Mouse (Mus musculus): ENCODE measurements around the gene 4930470P17Rik. TPM values are rescaled to one million over a fixed set of nuclear protein-coding genes. Genes with fewer than 3 reads are reported as not detected.
A peak's percentile ranks its signal among the peaks of the same experiment; 100 is the strongest.

The 4930470P17Rik gene
- total RNA-seq, 2 experiments from 2014 or later: not detected

DNA sequence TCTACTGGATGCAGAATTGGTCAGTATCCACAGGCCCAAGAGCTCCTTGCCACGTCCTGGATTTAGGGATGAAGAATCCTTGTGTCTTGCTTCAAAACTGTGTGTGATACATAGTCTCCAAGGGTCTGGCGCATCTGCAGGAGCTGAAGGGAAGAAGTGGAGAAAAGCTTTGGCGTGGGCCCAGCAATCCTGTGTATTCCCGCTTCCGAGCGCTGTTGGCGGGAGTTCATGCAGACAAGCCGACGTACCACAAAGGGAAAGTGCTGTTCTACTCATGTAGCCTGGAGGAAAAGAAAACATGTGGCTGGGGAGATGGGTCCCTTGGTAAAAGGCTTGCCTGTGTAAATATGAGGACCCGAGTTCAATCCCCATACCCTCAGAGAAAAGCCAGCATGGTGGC lies 22.3 kb downstream of the 4930470P17Rik start:
- no peak for ATAC-seq (ENCODE audit: poor library complexity, severe bottlenecking)

DNA sequence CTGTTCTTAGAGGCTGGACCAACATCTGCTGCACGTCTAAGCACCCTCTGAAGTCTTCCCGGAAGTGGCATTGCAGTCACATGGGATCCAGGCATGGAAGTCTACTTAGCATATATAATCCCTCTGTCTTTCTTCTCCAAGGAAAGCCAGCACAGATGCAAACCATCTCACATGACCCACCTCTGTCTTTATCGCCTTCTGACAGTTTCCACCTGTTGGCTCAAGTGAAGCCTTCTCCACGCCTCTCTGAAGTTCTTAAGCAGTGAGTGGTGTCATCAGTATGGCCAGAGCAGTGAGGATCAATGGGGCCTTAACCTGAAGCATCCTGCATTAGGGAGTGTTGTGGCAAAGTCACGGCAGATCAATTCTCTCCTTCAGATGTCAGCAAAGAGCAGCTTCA lies 23.2 kb downstream of the 4930470P17Rik start:
- ATAC-seq (ENCODE audit: poor library complexity, severe bottlenecking): no peak

GRCm38 (mm10) chr2:170577502-170577901 lies 24.3 kb downstream of the 4930470P17Rik start:
- ATAC-seq (ENCODE audit: poor library complexity, severe bottlenecking): peak; percentile 84

DNA sequence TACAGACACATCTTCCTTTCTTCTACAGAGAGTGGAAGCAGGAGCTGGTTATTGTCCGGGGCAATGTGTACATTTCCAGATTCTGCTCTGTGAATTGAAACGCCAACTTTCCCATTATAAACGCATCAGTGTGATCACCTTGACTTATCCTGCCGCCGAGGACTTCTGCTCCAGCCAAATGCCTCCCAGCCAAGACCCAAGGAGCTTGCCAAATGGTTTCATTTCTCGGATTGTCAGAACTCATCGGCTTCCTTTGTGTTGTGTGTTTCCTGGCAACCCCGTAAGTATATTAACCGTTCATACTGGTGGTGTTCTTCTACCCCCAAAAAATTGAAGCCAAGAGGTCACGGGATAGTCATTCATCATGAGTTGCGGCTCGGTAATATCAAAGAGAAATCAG lies 25.7 kb downstream of the 4930470P17Rik start:
- ATAC-seq (ENCODE audit: poor library complexity, severe bottlenecking): no peak

- ATAC-seq (ENCODE audit: poor library complexity, severe bottlenecking): no peak
These were observed 36.8 kb downstream of the 4930470P17Rik start for GRCm38 (mm10) chr2:170564995-170565394.

- ATAC-seq (ENCODE audit: poor library complexity, severe bottlenecking): no peak
These were observed 37.6 kb downstream of the 4930470P17Rik start for GRCm38 (mm10) chr2:170563956-170564855.

DNA sequence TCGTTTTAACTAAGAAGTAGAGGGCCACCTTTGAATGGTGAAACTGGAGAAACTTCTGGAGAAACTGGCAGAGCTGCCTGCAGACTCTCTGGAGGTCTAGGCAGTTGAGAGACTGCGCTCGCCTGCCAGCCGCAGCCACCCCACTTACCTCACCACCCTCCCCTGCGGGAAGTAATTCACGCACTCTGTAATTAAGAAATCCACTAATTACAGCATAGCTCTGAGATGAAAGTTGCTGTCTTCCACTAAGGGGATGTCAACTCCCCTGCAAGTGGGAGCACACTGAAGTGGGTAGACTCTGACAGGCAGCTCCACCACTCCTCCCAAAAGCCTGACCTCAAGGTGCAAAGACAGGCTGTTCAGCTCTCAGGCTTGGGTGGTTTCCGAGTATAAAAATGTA lies 49.7 kb downstream of the 4930470P17Rik start:
- ATAC-seq (ENCODE audit: poor library complexity, severe bottlenecking): no peak

DNA sequence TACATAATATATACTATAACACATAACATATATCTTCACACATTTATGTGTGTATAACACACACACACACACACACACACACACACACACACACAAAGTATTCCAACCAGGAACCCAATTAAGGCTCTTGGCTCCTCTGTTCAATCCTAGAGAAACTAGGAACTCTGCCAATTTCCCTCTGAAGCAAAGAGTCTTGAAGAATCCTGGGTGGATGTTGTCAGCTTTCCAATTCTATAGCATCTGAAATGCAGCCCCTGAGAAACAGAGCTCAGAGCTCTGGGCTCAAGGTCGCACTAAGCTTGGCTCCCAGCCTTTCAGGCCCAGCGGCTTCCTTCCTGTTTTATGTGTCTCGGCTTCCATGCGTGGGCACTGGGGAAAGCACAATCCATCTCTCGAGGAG lies 51.6 kb downstream of the 4930470P17Rik start:
- ATAC-seq (ENCODE audit: poor library complexity, severe bottlenecking): no peak

GRCm38 (mm10) chr2:170549146-170549545 lies 52.7 kb downstream of the 4930470P17Rik start:
- no peak for ATAC-seq (ENCODE audit: poor library complexity, severe bottlenecking)

GRCm38 (mm10) chr2:170548046-170548445 lies 53.8 kb downstream of the 4930470P17Rik start:
- ATAC-seq (ENCODE audit: poor library complexity, severe bottlenecking): no peak

GRCm38 (mm10) chr2:170547526-170547925 lies 54.3 kb downstream of the 4930470P17Rik start:
- ATAC-seq (ENCODE audit: poor library complexity, severe bottlenecking): no peak

- no peak for ATAC-seq (ENCODE audit: poor library complexity, severe bottlenecking)
These were observed 56.1 kb downstream of the 4930470P17Rik start for GRCm38 (mm10) chr2:170545745-170546144.

DNA sequence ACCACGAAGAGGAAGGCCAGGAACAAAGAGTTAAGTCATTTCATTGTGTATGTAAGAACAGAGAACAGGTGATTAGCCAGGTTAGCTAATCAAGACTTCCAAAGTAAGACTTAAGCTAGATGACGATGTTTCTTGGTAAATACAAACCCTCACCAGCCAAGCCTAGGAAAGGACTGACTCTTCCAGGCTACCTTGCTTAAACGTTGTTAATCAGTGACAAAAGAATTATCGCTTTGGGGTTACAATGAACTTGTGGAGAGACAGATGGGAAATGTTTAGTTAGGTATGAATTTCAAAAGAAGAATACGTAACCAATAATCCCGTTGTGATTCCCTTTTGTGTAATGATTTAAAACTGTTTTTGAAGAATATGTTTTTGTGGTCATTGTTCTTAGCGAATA lies 56.9 kb downstream of the 4930470P17Rik start:
- no peak for ATAC-seq (ENCODE audit: poor library complexity, severe bottlenecking)

GRCm38 (mm10) chr2:170544159-170544558 lies 57.7 kb downstream of the 4930470P17Rik start:
- ATAC-seq (ENCODE audit: poor library complexity, severe bottlenecking): no peak

- no peak for ATAC-seq (ENCODE audit: poor library complexity, severe bottlenecking)
These were observed 58.2 kb downstream of the 4930470P17Rik start for GRCm38 (mm10) chr2:170543625-170544024.

- ATAC-seq (ENCODE audit: poor library complexity, severe bottlenecking): no peak
These were observed 62.6 kb downstream of the 4930470P17Rik start for GRCm38 (mm10) chr2:170539211-170539610.

- no peak for ATAC-seq (ENCODE audit: poor library complexity, severe bottlenecking)
These were observed 66.0 kb downstream of the 4930470P17Rik start for GRCm38 (mm10) chr2:170535841-170536240.

GRCm38 (mm10) chr2:170534803-170535174 lies 67.0 kb downstream of the 4930470P17Rik start:
- no peak for ATAC-seq (ENCODE audit: poor library complexity, severe bottlenecking)

DNA sequence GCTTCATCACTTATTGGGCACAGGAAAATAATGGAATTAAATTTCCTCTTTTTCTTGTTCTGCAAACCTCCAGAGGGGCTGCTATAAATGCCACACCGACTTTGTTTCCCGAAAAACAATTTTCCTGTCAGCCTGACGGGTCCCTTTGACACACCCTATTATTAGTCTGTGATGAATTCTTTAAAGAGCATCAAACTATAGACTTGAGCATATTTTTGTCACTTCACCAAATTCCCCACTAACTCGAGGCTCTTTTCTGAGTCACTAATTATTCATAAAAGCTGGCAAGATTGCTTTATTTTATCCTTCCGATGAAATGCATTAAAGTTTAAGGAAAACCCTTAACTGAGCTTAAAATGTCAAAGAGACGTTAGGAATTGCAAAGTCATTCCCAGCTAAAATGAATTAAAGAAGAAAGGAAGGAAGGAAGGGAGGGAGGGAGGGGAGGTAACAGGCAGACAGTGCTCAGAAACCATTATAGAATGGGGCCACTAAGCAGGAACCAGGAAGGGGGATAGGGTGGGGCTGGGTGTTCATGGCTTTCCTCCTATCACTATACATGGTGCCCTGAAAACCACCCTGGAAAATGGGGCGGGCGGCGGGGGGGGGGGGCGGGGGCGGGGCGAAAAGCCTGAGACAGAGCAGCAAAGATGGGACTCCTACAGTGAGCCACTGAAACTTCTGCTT lies 67.6 kb downstream of the 4930470P17Rik start:
- ATAC-seq (ENCODE audit: poor library complexity, severe bottlenecking): no peak

DNA sequence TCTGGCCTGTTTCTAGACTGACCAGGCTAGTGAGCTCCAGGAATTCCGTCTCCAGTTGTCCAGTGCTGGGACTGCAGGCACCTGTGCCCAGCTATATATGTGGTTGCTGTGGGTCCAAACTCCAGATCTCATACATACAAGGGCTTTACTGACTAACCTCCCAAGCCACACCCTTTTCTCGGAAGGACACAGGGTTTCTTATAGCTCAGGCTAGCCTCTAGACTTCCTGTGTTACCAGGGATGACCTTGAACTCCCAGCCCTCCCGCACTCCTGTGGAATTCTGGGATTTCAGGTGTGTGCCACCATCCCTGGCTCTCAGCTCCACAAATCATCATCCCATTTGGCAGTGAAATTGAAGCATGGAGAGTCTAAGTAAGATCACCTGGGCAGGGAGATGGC lies 71.6 kb downstream of the 4930470P17Rik start:
- ATAC-seq (ENCODE audit: poor library complexity, severe bottlenecking): no peak

GRCm38 (mm10) chr2:170529766-170530165 lies 72.1 kb downstream of the 4930470P17Rik start:
- no peak for ATAC-seq (ENCODE audit: poor library complexity, severe bottlenecking)

Measured in megakaryocyte, adult 5-6 weeks (primary cell).